Mouse (Mus musculus): ENCODE measurements around the gene Hnrnpa1.

GRCm38 (mm10) chr15:103284066-103284465, 43.8 kb downstream of the Hnrnpa1 start:
- TF ChIP-seq FLI1 (IDR thresholded peaks at IDR 0.05; ENCODE audit: low read length) (no peak), GATA1 (IDR thresholded peaks at IDR 0.05; ENCODE audit: borderline replicate concordance, low read length) (no peak)
